Mouse (Mus musculus): ENCODE results near the gene AU021092.

DNA sequence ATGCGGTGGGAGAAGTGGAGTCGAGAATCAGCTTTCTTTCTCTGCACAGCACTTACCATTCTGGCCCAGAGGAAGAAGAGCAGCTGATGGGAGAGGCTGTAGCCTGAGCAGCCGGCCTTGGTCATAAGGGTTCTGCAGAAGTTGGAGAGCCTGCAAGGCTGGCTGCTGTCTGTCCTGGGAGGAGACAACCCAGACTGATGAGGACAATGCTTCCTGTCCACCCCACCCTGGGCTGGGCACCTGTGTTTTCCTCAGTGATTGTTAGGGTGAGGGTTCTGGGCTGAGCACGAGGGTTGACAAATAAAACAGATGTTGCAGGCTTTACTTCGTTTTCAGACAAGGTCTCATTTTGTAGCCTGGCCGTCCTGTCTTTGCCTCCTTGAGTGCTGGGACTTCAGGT lies 5.4 kb downstream of the AU021092 start:
- no peak for TF ChIP-seq ZNF384 (IDR thresholded peaks at IDR 0.05; ENCODE audit: low read depth, low read length)
- TF ChIP-seq MAFK (IDR thresholded peaks at IDR 0.05; ENCODE audit: insufficient read depth, low read depth, low read length): no peak
- TF ChIP-seq CHD2 (IDR thresholded peaks at IDR 0.05; ENCODE audit: low read depth, low read length): no peak

Measured in ES-E14 (cell line).